Mouse (Mus musculus) heart, embryonic 10.5 days (tissue): ENCODE results near the gene Ret. TPM values are rescaled to one million over a fixed set of nuclear protein-coding genes. Genes with fewer than 3 reads are reported as not detected.

Source experiments
- DNase-seq: peaks from one replicate; pipeline ENCODE4 v3.0.0-alpha.2; 2017; ENCODE audit warnings: low spot score
- H3K27ac ChIP-seq: fragments of 300-500 bp; sonication (generic); 2 replicates; pipeline ENCODE4 v1.5.1; 2016; ENCODE audit warnings: mild to moderate bottlenecking
- H3K27me3 ChIP-seq: fragments of 300-500 bp; sonication (generic); 2 replicates; pipeline ENCODE4 v1.6.1; 2016; ENCODE audit warnings: mild to moderate bottlenecking; ENCODE audit not compliant: poor library complexity, insufficient read depth, severe bottlenecking
- H3K36me3 ChIP-seq: fragments of 300-500 bp; sonication (generic); 2 replicates; pipeline ENCODE4 v1.6.1; 2016; ENCODE audit warnings: mild to moderate bottlenecking, moderate library complexity
- H3K4me1 ChIP-seq: fragments of 300-500 bp; sonication (generic); 2 replicates; pipeline ENCODE4 v1.6.1; 2016; ENCODE audit warnings: mild to moderate bottlenecking
- H3K4me3 ChIP-seq: fragments of 300-500 bp; sonication (generic); 2 replicates; pipeline ENCODE4 v1.5.1; 2016; ENCODE audit warnings: mild to moderate bottlenecking, moderate library complexity
- H3K9me3 ChIP-seq: fragments of 300-500 bp; sonication (generic); 2 replicates; pipeline ENCODE4 v1.6.1; 2016; ENCODE audit warnings: mild to moderate bottlenecking, moderate library complexity
- WGBS: fragments of 180-500 bp; shearing (Covaris S2); methylation state at CpG from one replicate; pipeline ENCODE4 v1.1.7; 2016; 5-methylcytosine and 5-hydroxymethylcytosine counted together
- polyA plus RNA-seq: library from polyadenylated mRNA; unstranded; fragments of >200 nt; fragmentation: Nextera tagmentation; extraction: Ambion mirVana; gene quantifications from 2 replicates; pipeline ENCODE4 v1.2.1, GENCODE M21; 2016

The Ret gene
- polyA plus RNA-seq, 1 experiment from 2014 or later: 1.3 TPM

DNA sequence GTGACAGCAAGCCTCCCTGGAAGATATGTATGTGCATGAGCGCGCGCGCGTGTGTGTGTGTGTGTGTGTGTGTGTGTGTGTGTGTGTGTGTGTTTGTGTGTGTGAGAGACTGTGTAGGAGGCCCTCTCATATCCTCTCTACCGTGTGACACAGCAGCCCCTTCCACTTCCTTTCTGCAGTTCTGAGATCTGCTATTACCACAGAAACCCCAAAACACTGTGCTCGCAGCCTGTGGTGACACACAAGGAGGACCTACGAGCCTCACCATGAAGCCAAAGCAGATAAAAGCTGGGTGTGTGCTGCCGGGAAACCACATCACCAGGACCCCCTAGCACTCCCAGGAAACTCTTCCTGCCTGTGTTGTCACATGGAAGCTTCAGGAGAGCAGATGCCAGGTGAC is 30.5 kb downstream of the Ret start:
- Histone ChIP-seq H3K4me1 (peaks cover 7% of the 10 kb centered on the region; the same call in 1 of the 2 replicates), H3K36me3 (no peaks in the 10 kb centered on the region), H3K9me3 (no peaks in the 10 kb centered on the region), H3K4me3 (no peak overlapping the region), H3K27ac (no peak overlapping the region), H3K27me3 (no peaks in the 10 kb centered on the region)
- 79% methylated on average over 9 of the region's 9 CpGs for whole genome bisulfite sequencing
- peak; percentile 42 for DNase-seq

DNA sequence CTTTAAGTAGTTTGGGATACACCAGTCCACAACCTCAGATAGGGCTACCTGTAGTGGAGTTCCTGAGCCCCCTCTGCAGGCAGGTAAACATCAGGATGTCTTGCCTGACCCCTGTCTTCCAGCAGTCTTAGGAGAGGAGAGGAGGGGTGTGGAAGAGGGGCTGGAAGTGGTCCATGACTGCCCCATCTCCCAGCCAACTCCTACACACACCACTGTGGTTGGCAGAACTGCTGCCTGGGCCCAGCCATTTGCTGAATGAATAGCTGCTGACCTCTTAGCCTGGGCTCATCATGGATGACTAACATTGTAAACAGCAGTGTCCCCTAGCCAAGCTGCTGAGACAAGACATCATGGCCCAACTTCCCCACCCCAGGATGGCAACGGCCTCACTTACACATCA is 32.0 kb downstream of the Ret start:
- Histone ChIP-seq H3K27me3 (no peaks in the 10 kb centered on the region), H3K36me3 (no peaks in the 10 kb centered on the region), H3K4me1 (peaks cover 7% of the 10 kb centered on the region; the same call in 1 of the 2 replicates), H3K9me3 (no peaks in the 10 kb centered on the region), H3K27ac (no peak overlapping the region), H3K4me3 (no peak overlapping the region)
- WGBS: 87% methylated on average over 1 of the region's 1 CpGs
- DNase-seq: peak; percentile 72

- H3K27ac ChIP-seq: no peak overlapping the region
- no peaks in the 10 kb centered on the region for H3K27me3 ChIP-seq
- peaks cover 7% of the 10 kb centered on the region; the same call in 1 of the 2 replicates for H3K4me1 ChIP-seq
- no peak overlapping the region for H3K4me3 ChIP-seq
- no peak for DNase-seq
- no peaks in the 10 kb centered on the region for H3K36me3 ChIP-seq
- no peaks in the 10 kb centered on the region for H3K9me3 ChIP-seq
- 44% methylated on average over 8 of the region's 8 CpGs for WGBS
Observed at GRCm38 (mm10) chr6:118164691-118165090, 32.8 kb downstream of the Ret start.

DNA sequence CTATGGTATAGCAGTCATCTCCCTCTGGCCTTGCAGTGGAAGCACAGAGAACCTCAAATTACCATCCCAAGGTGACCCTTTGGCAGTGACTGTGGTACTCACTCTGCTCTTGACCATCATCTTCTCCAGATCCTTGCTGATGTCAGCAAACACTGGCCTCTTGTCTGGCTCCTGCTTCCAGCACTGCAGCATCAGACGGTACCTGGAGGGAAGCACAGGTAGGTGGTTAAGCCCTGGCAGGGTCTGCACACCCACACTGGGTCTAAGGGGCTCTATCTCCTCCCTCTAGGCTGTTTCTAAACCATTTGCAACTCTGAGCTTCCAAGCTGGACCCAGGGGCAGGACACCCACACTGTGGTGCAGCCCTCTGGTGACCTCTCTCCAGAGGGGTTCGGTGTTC is 34.4 kb downstream of the Ret start:
- WGBS: 86% methylated on average over 2 of the region's 2 CpGs
- no peaks in the 10 kb centered on the region for H3K36me3 ChIP-seq
- no peak overlapping the region for H3K4me3 ChIP-seq
- H3K4me1 ChIP-seq: peaks cover 7% of the 10 kb centered on the region; the same call in 1 of the 2 replicates
- H3K27me3 ChIP-seq: no peaks in the 10 kb centered on the region
- H3K27ac ChIP-seq: no peak overlapping the region
- peak; percentile 70 for DNase-seq
- no peaks in the 10 kb centered on the region for H3K9me3 ChIP-seq

DNA sequence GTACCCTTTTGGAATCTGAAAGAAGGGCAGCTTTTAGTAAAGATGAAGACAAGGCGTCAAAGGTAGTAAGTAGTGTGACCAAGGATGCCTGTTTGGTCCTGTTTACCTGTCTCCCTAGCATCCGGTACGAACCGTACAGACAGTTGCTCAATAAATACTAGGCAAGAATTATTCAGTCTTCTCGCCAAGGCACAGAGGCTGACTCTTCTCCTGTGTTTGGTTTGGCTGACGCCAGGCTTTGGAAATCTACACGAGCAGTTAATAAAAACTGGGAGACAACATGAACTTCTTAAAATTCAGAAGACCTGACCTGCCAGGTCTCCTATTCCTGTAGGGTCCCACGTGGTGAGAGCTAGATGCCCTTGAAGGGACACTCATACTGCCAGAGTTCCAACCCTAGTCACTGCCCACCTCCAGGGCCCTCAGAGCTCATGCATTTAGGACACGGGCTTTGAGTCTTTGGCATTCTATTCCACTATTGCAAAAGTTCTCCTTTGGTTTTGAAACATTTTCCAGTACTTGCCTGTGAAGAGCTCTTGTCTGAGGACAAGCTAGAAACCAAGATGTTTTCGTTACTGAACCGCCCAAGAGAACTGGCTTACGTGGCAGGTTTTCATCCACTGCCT is 34.9 kb downstream of the Ret start:
- no peak overlapping the region for H3K4me3 ChIP-seq
- H3K9me3 ChIP-seq: no peaks in the 10 kb centered on the region
- 85% methylated on average over 12 of the region's 12 CpGs for WGBS
- H3K36me3 ChIP-seq: no peaks in the 10 kb centered on the region
- no peaks in the 10 kb centered on the region for H3K27me3 ChIP-seq
- peaks cover 7% of the 10 kb centered on the region; the same call in 1 of the 2 replicates for H3K4me1 ChIP-seq
- DNase-seq: peak; percentile 45
- H3K27ac ChIP-seq: no peak overlapping the region

GRCm38 (mm10) chr6:118153091-118153490 is 44.4 kb downstream of the Ret start:
- H3K27ac ChIP-seq: no peak overlapping the region
- no peaks in the 10 kb centered on the region for H3K4me1 ChIP-seq
- H3K36me3 ChIP-seq: no peaks in the 10 kb centered on the region
- no peaks in the 10 kb centered on the region for H3K27me3 ChIP-seq
- no peaks in the 10 kb centered on the region for H3K9me3 ChIP-seq
- no peak overlapping the region for H3K4me3 ChIP-seq
- WGBS: 78% methylated on average over 5 of the region's 5 CpGs
- DNase-seq: no peak

GRCm38 (mm10) chr6:118150988-118151387 is 46.5 kb downstream of the Ret start:
- H3K27ac ChIP-seq: no peak overlapping the region
- no peaks in the 10 kb centered on the region for H3K36me3 ChIP-seq
- H3K4me1 ChIP-seq: no peaks in the 10 kb centered on the region
- H3K9me3 ChIP-seq: no peaks in the 10 kb centered on the region
- DNase-seq: no peak
- H3K27me3 ChIP-seq: no peaks in the 10 kb centered on the region
- no peak overlapping the region for H3K4me3 ChIP-seq
- WGBS: 78% methylated on average over 8 of the region's 8 CpGs

DNA sequence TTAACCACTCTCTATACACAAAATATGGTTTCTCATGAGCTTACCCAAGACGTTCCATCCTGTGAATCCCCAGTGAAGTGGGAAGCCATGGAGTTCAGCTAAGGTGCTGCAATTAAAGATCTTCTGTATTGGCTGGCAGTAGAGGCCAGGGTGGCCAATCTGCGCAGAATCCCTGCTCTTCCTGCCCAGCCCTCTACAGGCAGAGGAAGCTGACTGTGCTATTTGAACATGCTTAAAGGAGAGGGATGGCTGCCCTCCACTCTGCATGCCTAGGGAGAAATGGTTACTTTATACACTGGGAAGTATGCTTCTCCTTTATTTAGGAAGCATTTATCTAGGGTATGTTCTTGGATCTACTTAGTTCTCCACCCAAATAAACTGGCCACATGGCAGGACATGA is 47.0 kb downstream of the Ret start:
- H3K27ac ChIP-seq: no peak overlapping the region
- H3K36me3 ChIP-seq: no peaks in the 10 kb centered on the region
- H3K4me3 ChIP-seq: no peak overlapping the region
- 81% methylated on average over 2 of the region's 2 CpGs for WGBS
- no peaks in the 10 kb centered on the region for H3K9me3 ChIP-seq
- H3K27me3 ChIP-seq: no peaks in the 10 kb centered on the region
- DNase-seq: no peak
- H3K4me1 ChIP-seq: no peaks in the 10 kb centered on the region

DNA sequence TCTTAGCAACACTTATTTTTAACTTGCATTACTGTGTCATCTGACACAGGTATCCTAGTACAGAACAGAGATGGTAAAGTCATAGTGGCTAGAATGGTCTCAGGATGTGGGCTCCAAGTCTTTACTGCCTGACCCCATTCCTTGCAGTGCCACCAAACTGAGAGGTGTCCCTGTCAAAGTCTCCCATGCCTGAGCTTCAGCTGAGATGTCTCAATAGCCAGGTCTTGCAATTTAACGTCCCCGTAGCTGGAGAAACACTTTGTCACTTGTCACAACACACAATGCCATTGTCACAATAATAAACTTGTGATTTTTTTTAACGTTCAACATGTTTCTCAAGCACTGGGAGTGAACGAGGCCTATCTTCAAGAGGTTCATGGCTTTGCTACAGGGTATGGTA is 47.4 kb downstream of the Ret start:
- no peak overlapping the region for H3K27ac ChIP-seq
- H3K4me1 ChIP-seq: no peaks in the 10 kb centered on the region
- H3K9me3 ChIP-seq: no peaks in the 10 kb centered on the region
- H3K27me3 ChIP-seq: no peaks in the 10 kb centered on the region
- no peak for DNase-seq
- WGBS: 81% methylated on average over 4 of the region's 4 CpGs
- H3K4me3 ChIP-seq: no peak overlapping the region
- H3K36me3 ChIP-seq: no peaks in the 10 kb centered on the region

DNA sequence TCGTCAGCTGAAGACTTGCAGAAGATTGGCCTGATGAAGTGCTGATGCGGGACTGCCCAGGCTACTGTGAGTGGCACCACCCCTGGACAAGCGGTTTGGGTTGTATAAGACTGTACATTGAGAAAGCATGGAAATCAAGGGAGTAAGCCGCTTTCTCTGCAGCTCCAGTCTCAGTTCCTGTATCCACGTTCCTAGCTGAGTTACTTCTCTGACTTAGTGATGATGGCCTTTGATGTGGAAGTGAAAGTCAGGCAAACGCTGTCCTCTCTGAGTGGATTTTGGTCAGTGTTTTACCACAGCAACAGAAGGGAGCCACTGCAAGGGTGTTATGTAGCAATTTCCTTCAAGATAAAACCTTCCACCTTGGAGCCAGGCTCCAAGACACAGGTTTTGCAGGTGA is 56.6 kb downstream of the Ret start:
- no peak overlapping the region for H3K27ac ChIP-seq
- DNase-seq: no peak
- WGBS: 76% methylated on average over 6 of the region's 6 CpGs
- no peaks in the 10 kb centered on the region for H3K36me3 ChIP-seq
- 0 out of 2 replicates have a peak, but pooled peaks cover 3% of the 10 kb centered on the region for H3K9me3 ChIP-seq
- H3K4me3 ChIP-seq: no peak overlapping the region
- 0 out of 2 replicates have a peak, but pooled peaks cover 2% of the 10 kb centered on the region for H3K4me1 ChIP-seq
- no peaks in the 10 kb centered on the region; the same call in 1 of the 2 replicates for H3K27me3 ChIP-seq

DNA sequence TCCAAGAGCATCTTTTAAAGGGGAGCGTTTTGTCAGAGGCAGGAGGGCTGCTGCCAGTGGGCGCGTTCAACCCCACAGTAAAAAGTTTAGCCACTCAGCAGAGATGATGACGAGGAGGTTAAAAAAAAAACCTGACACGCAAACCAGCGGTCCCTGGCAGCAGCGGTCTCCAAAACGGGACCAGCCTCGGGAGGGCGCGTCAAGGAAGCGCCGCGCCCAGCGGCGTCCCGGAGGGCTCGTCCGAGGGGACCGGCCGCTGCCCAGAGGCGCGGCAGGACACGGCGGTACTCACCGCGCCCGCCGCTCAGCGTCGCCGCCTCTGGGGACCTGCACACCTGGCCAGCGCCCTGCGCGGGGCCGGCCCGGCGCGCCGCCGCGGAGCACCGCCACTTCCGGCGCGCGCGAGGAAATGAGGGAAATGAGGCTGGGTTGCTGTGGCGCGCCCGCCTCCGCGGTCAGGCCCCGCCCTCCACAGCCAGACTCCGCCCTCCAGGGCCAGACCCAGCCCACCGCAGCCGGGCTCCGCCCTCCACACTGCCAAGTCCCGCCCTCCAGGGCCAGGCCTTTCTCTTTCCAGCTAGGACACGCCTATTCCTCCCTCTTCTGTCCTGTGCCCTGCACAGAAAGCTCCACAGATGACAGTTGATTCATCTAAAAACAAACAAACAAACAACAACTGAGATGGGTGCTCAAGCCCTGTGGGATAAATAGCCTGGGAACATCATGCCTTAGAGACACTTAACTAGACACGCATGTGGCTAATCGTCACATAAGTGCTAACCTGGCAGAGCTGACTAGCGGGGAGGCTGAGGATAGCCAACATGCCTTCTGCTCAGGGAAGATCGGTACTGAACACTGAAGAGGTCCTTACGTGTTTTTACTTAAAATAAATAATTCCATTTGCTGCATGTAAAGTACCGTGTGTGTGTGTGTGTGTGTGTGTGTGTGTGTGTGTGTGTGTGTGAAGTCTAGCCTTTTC is 58.5 kb downstream of the Ret start, which contains the start of gene Csgalnact2:
Csgalnact2 (minus strand) TSS at position 410 of the 979 bp plus-strand sequence.
- peak within 1 kb of the TSS; percentile 84 for H3K4me3 ChIP-seq
- no peaks in the 10 kb centered on the region; the same call in 1 of the 2 replicates for H3K27me3 ChIP-seq
- 7% methylated on average over 66 of the region's 66 CpGs for WGBS
- no peaks in the 10 kb centered on the region for H3K36me3 ChIP-seq
- H3K4me1 ChIP-seq: 0 out of 2 replicates have a peak, but pooled peaks cover 2% of the 10 kb centered on the region
- peak; percentile 97 for DNase-seq
- no peaks in the 10 kb centered on the region for H3K9me3 ChIP-seq
- H3K27ac ChIP-seq: peak within 1 kb of the TSS; percentile 95

DNA sequence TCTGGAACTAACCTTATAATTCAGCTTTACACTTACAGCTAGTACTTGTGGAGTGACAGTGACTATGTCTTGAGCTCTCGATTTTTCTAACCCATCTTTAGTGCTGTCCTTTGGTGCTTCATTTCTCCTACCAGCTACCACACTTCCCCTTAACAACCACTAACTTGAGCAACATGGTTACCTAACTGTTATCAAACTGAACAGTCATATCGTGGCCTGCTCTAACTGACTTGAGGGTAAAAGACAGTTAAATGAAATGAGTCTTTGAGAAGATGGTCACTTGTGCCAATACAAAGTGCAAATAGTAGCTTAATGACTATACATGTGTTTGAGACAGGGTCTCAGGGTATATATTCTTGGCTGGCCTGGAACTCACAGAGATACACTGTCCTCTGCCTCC is 60.4 kb downstream of the Ret start:
- H3K9me3 ChIP-seq: no peaks in the 10 kb centered on the region
- DNase-seq: no peak
- no peak overlapping the region for H3K4me3 ChIP-seq
- H3K4me1 ChIP-seq: 0 out of 2 replicates have a peak, but pooled peaks cover 2% of the 10 kb centered on the region
- H3K27me3 ChIP-seq: no peaks in the 10 kb centered on the region; the same call in 1 of the 2 replicates
- WGBS: 72% methylated on average over 2 of the region's 2 CpGs
- H3K27ac ChIP-seq: no peak overlapping the region
- H3K36me3 ChIP-seq: no peaks in the 10 kb centered on the region

DNA sequence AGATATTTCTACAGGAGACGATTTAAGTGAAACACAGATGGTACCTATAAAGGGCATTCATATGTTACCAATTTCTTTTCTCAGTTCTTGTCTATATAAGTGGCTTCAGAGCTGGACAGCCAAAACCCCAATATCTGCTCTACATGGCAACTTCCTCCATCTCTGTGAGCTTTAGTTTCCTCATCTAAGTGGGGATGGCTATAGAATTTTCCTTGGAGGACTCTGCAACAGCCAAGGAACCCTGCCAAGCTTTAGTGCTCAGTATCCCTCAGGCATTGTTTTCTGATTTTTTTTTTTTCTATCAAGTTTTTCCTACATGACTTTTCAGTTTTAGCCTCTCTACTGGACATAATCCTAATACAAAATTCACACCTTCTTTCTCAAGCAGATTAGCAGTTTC is 63.1 kb downstream of the Ret start:
- WGBS: 87% methylated on average over 1 of the region's 1 CpGs
- no peaks in the 10 kb centered on the region for H3K9me3 ChIP-seq
- H3K27ac ChIP-seq: no peak overlapping the region
- H3K4me3 ChIP-seq: no peak overlapping the region
- no peak for DNase-seq
- no peaks in the 10 kb centered on the region for H3K27me3 ChIP-seq
- 0 out of 2 replicates have a peak, but pooled peaks cover 2% of the 10 kb centered on the region for H3K4me1 ChIP-seq
- H3K36me3 ChIP-seq: no peaks in the 10 kb centered on the region
